In genomic region chr16:23240049-23240949, GRCm38 (mm10) we compare ENCODE assay signal across 8 mouse cellular contexts. TPM values are rescaled to one million over a fixed set of nuclear protein-coding genes. Genes with fewer than 3 reads are reported as not detected.
DNase-seq lines count a peak whose midpoint lies in the region; ATAC-seq lines count a peak whose summit lies in the region.

No protein-coding gene starts in this region.

- no peaks in the 10 kb centered on the region for H3K9me3 ChIP-seq in intestine, embryonic 14.5 days (ENCODE audit: control insufficient read depth, low read length)

- no peak overlapping the region for H3K9ac ChIP-seq in intestine, embryonic 14.5 days (ENCODE audit: low read length)

- H3K4me1 ChIP-seq in intestine, embryonic 14.5 days (replicated peaks; ENCODE audit: control insufficient read depth, insufficient read depth, low read length): peaks cover 33% of the 10 kb centered on the region

- H3K27ac ChIP-seq in intestine, embryonic 14.5 days (ENCODE audit: low read depth): peak overlapping the region; percentile 49

- H3K4me2 ChIP-seq in intestine, embryonic 14.5 days (ENCODE audit: low read length): no peak overlapping the region

- no peaks in the 10 kb centered on the region for H3K36me3 ChIP-seq in intestine, embryonic 14.5 days (ENCODE audit: control insufficient read depth, insufficient read depth, low read length)

- 37% methylated on average over 13 of the region's 13 CpGs for WGBS in intestine, embryonic 14.5 days

- H3K4me3 ChIP-seq in intestine, embryonic 14.5 days (ENCODE audit: low read depth, low read length): no peak overlapping the region

- no peaks in the 10 kb centered on the region for H3K27me3 ChIP-seq in intestine, embryonic 14.5 days (replicated peaks; ENCODE audit: control insufficient read depth, insufficient read depth, low read length)

- DNase-seq in adrenal gland, adult (ENCODE audit: inconsistent age in 2 of 2, low spot score in 1 of 2): peak; percentile 90 to 96
- peak; percentile 80 to 90 for DNase-seq in cerebellum, postnatal 10 days
- peak; percentile 76 to 89 for DNase-seq in gastrocnemius, postnatal 4 days (ENCODE audit: low spot score in 2 of 2)
- peak; percentile 79 for DNase-seq in intestine, embryonic 14.5 days (ENCODE audit: low spot score)
- DNase-seq in left cerebral cortex, adult 18-20 months (ENCODE audit: low spot score in 2 of 2): peak; percentile 83 to 88
- DNase-seq in lung, postnatal 25 days (ENCODE audit: low spot score): peak; percentile 78
- peak; percentile 87 for DNase-seq in skeletal muscle tissue, adult 2 months (ENCODE audit: low read depth, low spot score)

- peak; percentile 85 for ATAC-seq in intestine, embryonic 14.5 days (replicated peaks; ENCODE audit: low FRiP score, low TSS enrichment, low read depth)
- no peak for ATAC-seq in erythroblast, adult 5-6 weeks (replicated peaks; ENCODE audit: low FRiP score, poor library complexity, severe bottlenecking)

RNA-seq across cellular contexts. Expression of gene St6gal1, which starts 15.8 kb away (rescaled TPM):
- total RNA-seq in gastrocnemius, postnatal 4 days (2021): 10 to 100 TPM; 13.9 to 16.4 TPM
- 22.4 and 26.7 TPM in 2 replicates for polyA plus RNA-seq in intestine, embryonic 14.5 days (2014; fragmentation: Nextera tagmentation; extraction: Ambion mirVana)
- total RNA-seq in left cerebral cortex, adult 18-20 months (2021): 10 to 100 TPM; 16.2 to 17.6 TPM
- total RNA-seq in erythroblast, adult 5-6 weeks (2015; ENCODE audit: low replicate concordance): 0.77 and 0.84 TPM in 2 replicates
- 1.1 and 1.4 TPM in 2 replicates for total RNA-seq in erythroblast, adult 5-6 weeks (2017; ENCODE audit: low replicate concordance)

Comparison
In these comparisons a context has a peak if more than half of its experiments do, and no peak if none do; other contexts are left out.
1. RNA of gene St6gal1, which starts 15.8 kb away (total RNA-seq): 16.2 to 17.6 TPM in left cerebral cortex, adult 18-20 months and 13.9 to 16.4 TPM in gastrocnemius, postnatal 4 days; 0.77 to 1.4 TPM in erythroblast, adult 5-6 weeks; every median in the first group is over 4 times any median in the second.
2. Peak in every context shown above with its lines, with median percentiles within 50 percentile points of each other: DNase-seq.